Mouse (Mus musculus): ENCODE measurements around the gene Gm11084. TPM values are rescaled to one million over a fixed set of nuclear protein-coding genes. Genes with fewer than 3 reads are reported as not detected.
"Not testable (repeated sequence)": the region's sequence is repeated elsewhere in the genome, so short reads cannot be mapped to it uniquely, and the experiment has no call there.

The Gm11084 gene
- polyA plus RNA-seq (2015; fragmentation: Nextera tagmentation; extraction: Ambion mirVana), result not detected in 2 replicates

DNA sequence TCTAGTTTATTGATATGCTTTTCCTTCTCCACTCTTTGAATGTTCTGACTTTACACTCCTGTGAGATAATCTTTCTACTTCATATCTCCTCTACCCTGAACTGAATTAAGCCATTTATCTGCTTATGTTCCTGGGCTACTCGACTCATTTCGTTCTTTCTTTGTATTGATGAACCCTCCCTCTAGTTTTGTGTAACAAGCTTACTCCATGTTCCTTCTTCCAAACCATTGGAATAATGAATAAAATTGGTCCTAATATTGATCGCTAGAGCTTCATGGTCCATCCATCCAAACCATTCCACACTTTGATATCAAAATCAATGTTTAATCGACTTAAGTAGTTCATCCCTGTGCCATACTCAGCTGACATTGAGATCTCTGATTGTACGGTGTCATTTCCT is at the start of gene Gm11084:
Gene Gm11084 (minus strand): TSS at position 101 of the 400 bp plus-strand sequence.
- whole genome bisulfite sequencing, result 93% methylated on average over 5 of the region's 5 CpGs
- no peaks in the 10 kb centered on the region for H3K9me3 ChIP-seq (ENCODE audit: control insufficient read depth, low read length)
- no peak for ATAC-seq

DNA sequence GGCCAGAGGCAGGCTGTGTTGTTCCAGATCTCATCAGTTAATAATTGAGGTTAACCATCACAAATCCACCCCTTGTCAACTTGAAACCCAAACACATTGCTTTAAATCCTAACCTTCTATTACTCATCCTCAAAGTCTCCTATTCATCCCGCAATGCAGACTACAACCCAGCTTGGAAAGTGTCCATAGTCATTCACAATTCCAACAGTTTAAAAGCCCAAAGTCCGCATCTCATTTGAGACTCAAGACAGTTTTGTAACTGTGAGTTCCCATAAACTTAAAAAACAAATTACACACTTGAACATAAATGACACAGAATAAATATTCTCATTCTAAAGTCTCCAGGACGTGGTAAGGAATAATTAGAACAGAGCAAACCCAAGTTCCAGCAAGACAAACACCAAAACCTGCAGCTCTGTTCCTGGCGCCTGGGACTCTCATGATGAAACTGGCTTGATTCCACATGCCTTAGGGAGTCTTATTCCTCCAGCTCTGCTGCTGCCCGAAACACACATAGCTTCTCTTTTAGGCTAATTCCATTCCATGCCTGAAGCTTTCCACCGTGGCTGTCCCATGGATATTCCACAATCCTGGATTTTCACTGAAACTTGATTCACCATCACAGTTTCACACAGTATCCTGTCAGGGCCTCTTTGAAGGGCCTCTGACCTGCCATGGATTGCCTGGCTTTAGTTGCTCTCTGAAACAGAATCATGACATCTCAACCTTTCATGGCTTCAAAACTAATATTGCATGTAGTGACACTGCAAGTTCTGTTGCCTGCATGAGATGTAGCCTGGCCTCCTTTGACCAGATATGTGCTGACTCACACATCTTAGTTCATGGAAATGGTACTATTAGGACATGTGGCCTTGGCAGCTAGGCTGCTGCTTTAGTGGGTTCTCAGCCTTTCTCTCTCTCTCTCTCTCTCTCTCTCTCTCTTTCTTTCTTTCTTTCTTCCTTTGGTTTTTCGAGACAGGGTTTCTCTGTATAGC is 44.8 kb upstream of the Gm11084 start:
- Histone ChIP-seq H3K4me1 (replicated peaks; ENCODE audit: control insufficient read depth, insufficient read depth, low read length) (0 out of 2 replicates have a peak, but pooled peaks cover 2% of the 10 kb centered on the region), H3K4me2 (ENCODE audit: low read length) (no peak overlapping the region), H3K36me3 (ENCODE audit: control insufficient read depth, insufficient read depth) (no peaks in the 10 kb centered on the region), H3K27me3 (replicated peaks; ENCODE audit: control insufficient read depth, insufficient read depth, low read length) (no peaks in the 10 kb centered on the region), H3K27ac (ENCODE audit: low read length) (no peak overlapping the region), H3K4me3 (replicated peaks; ENCODE audit: low read length) (no peak overlapping the region), H3K9me3 (ENCODE audit: control insufficient read depth, low read length) (no peaks in the 10 kb centered on the region), H3K9ac (replicated peaks; ENCODE audit: low read depth, low read length) (no peak overlapping the region)
- no peak for ATAC-seq
- 70% methylated on average over 7 of the region's 7 CpGs for WGBS

More for the DNA sequence above, at the start of gene Gm11084:
- Histone ChIP-seq H3K4me2 (ENCODE audit: low read length) (no peak within 1 kb of the TSS), H3K9ac (replicated peaks; ENCODE audit: low read depth, low read length) (no peak within 1 kb of the TSS), H3K4me1 (replicated peaks; ENCODE audit: control insufficient read depth, insufficient read depth, low read length) (peaks cover 3% of the 10 kb centered on the region), H3K4me3 (replicated peaks; ENCODE audit: low read length) (no peak within 1 kb of the TSS), H3K27me3 (replicated peaks; ENCODE audit: control insufficient read depth, insufficient read depth, low read length) (no peaks in the 10 kb centered on the region), H3K27ac (ENCODE audit: low read length) (no peak within 1 kb of the TSS), H3K36me3 (ENCODE audit: control insufficient read depth, insufficient read depth) (peaks cover 2% of the 10 kb centered on the region; the same call in 1 of the 2 replicates)

DNA sequence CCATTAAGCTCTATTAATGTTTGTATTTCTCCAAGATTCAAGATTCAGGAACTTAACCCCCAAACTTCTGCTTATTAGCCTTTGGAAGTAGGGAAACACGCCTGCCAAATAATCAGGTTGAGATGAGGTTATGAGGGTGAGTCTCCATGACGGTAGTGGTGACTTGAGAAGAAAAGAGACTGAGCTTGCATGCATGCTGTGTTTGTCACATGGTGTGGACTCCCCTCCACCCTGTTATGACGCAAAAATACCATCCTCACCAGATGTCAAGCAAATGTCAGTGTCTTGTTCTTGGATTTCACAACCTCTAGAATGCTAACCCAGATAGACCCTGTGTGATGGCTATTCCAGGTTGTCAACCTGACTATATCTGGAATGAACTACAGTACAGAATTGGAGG is 43.3 kb upstream of the Gm11084 start:
- no peaks in the 10 kb centered on the region for H3K9me3 ChIP-seq (ENCODE audit: control insufficient read depth, low read length)
- no peak overlapping the region for H3K4me3 ChIP-seq (replicated peaks; ENCODE audit: low read length)
- H3K36me3 ChIP-seq (ENCODE audit: control insufficient read depth, insufficient read depth), result no peaks in the 10 kb centered on the region
- 0 out of 2 replicates have a peak, but pooled peaks cover 2% of the 10 kb centered on the region for H3K4me1 ChIP-seq (replicated peaks; ENCODE audit: control insufficient read depth, insufficient read depth, low read length)
- H3K27ac ChIP-seq (ENCODE audit: low read length), result no peak overlapping the region
- 93% methylated on average over 3 of the region's 3 CpGs for WGBS
- ATAC-seq, result no peak
- no peaks in the 10 kb centered on the region for H3K27me3 ChIP-seq (replicated peaks; ENCODE audit: control insufficient read depth, insufficient read depth, low read length)
- H3K4me2 ChIP-seq (ENCODE audit: low read length), result no peak overlapping the region
- H3K9ac ChIP-seq (replicated peaks; ENCODE audit: low read depth, low read length), result no peak overlapping the region

DNA sequence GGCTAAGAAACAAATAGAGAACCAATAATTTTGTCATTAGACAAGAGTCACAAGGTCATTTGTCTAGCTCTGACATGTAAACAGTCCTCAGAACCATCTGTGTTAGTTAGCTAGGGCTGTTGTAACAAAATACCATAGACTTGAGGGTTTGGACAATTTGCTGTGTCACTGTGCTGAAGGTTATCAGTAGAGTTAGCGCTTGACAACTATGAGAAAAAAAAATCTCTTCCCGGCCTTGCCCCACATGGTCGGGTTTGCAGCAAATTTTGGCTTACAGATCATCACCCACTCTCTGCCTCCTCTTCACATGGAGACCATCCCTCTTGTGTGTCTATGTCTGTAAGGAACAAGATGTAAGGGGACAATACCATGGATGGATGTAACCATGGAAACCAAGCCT is 41.5 kb upstream of the Gm11084 start:
- ATAC-seq, result no peak
- Histone ChIP-seq H3K9me3 (ENCODE audit: control insufficient read depth, low read length) (no peaks in the 10 kb centered on the region), H3K27ac (ENCODE audit: low read length) (no peak overlapping the region), H3K36me3 (ENCODE audit: control insufficient read depth, insufficient read depth) (no peaks in the 10 kb centered on the region), H3K4me1 (replicated peaks; ENCODE audit: control insufficient read depth, insufficient read depth, low read length) (0 out of 2 replicates have a peak, but pooled peaks cover 2% of the 10 kb centered on the region), H3K27me3 (replicated peaks; ENCODE audit: control insufficient read depth, insufficient read depth, low read length) (no peaks in the 10 kb centered on the region), H3K9ac (replicated peaks; ENCODE audit: low read depth, low read length) (no peak overlapping the region), H3K4me3 (replicated peaks; ENCODE audit: low read length) (no peak overlapping the region), H3K4me2 (ENCODE audit: low read length) (no peak overlapping the region)
- 93% methylated on average over 3 of the region's 3 CpGs for WGBS

DNA sequence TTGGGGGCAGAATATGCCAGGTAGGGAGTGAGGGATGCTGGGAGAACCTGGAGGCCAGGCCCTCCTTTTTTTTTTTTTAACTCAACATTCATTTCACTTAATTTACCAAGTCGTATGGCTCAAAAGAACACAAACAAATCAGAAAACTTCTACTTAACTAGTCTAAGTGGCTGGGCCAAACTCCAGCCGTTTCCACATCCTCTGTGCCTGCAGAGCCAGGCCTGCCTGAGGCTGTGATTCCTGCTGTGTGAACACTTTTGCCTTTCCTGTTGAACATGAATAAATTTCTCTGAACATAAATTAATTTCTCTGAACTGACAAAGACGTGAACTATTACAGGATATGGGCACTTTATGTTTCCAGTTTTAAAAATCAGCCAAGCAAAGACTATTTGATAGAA is 40.6 kb upstream of the Gm11084 start:
- Histone ChIP-seq H3K4me1 (replicated peaks; ENCODE audit: control insufficient read depth, insufficient read depth, low read length) (0 out of 2 replicates have a peak, but pooled peaks cover 2% of the 10 kb centered on the region), H3K27ac (ENCODE audit: low read length) (no peak overlapping the region), H3K9me3 (ENCODE audit: control insufficient read depth, low read length) (no peaks in the 10 kb centered on the region), H3K9ac (replicated peaks; ENCODE audit: low read depth, low read length) (no peak overlapping the region), H3K4me2 (ENCODE audit: low read length) (no peak overlapping the region), H3K27me3 (replicated peaks; ENCODE audit: control insufficient read depth, insufficient read depth, low read length) (no peaks in the 10 kb centered on the region), H3K4me3 (replicated peaks; ENCODE audit: low read length) (no peak overlapping the region), H3K36me3 (ENCODE audit: control insufficient read depth, insufficient read depth) (no peaks in the 10 kb centered on the region)
- ATAC-seq, result no peak
- 50% methylated on average over 3 of the region's 3 CpGs for WGBS

DNA sequence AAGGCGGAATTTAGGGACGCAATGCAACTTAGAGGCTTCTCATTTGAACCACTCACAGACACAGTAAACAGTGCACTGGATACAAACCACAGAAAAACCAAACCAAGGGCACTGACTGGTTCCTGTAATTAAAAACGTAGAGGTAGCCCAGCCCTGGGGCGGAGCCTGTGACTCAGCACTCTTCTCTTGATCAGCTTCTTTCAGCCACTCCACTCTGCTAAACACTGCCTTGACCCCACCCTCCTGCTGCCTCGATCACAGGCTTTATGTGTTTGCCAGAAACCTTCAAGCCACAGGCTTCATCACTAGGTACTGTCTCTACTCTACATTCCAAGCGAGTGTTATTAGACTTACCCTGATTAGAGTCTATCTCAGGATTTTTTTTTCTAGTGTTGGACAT is 37.3 kb upstream of the Gm11084 start:
- H3K4me3 ChIP-seq (replicated peaks; ENCODE audit: low read length), result no peak overlapping the region
- H3K9ac ChIP-seq (replicated peaks; ENCODE audit: low read depth, low read length), result no peak overlapping the region
- no peak overlapping the region for H3K4me2 ChIP-seq (ENCODE audit: low read length)
- WGBS, result 43% methylated on average over 6 of the region's 6 CpGs
- H3K27ac ChIP-seq (ENCODE audit: low read length), result no peak overlapping the region
- no peaks in the 10 kb centered on the region for H3K27me3 ChIP-seq (replicated peaks; ENCODE audit: control insufficient read depth, insufficient read depth, low read length)
- H3K9me3 ChIP-seq (ENCODE audit: control insufficient read depth, low read length), result no peaks in the 10 kb centered on the region
- H3K36me3 ChIP-seq (ENCODE audit: control insufficient read depth, insufficient read depth), result no peaks in the 10 kb centered on the region
- ATAC-seq, result no peak
- H3K4me1 ChIP-seq (replicated peaks; ENCODE audit: control insufficient read depth, insufficient read depth, low read length), result peaks cover 6% of the 10 kb centered on the region

DNA sequence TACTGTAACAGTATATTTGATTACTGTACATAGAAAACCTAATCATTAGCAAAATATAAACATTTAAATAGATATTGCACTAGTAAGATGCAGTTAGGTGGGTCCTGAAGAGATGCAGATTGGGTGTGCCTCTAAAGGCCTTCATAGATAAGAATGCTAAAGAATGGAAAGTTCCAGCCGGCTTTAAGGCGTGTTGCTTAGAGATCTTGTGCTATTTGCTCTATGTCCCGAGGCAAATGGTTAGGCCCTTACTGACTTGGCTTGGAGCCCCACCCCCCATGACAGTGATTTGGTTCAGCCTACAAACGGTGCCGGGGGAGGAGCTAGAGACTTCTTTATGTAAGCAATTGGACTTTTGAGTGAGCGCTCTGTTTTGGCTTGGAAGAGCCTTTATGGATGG is 34.5 kb upstream of the Gm11084 start:
- WGBS, result 85% methylated on average over 6 of the region's 6 CpGs
- H3K4me3 ChIP-seq (replicated peaks; ENCODE audit: low read length), result no peak overlapping the region
- H3K4me2 ChIP-seq (ENCODE audit: low read length), result no peak overlapping the region
- H3K36me3 ChIP-seq (ENCODE audit: control insufficient read depth, insufficient read depth), result no peaks in the 10 kb centered on the region
- H3K27me3 ChIP-seq (replicated peaks; ENCODE audit: control insufficient read depth, insufficient read depth, low read length), result no peaks in the 10 kb centered on the region
- no peaks in the 10 kb centered on the region for H3K9me3 ChIP-seq (ENCODE audit: control insufficient read depth, low read length)
- no peak for ATAC-seq
- H3K4me1 ChIP-seq (replicated peaks; ENCODE audit: control insufficient read depth, insufficient read depth, low read length), result peaks cover 6% of the 10 kb centered on the region
- no peak overlapping the region for H3K27ac ChIP-seq (ENCODE audit: low read length)
- no peak overlapping the region for H3K9ac ChIP-seq (replicated peaks; ENCODE audit: low read depth, low read length)

DNA sequence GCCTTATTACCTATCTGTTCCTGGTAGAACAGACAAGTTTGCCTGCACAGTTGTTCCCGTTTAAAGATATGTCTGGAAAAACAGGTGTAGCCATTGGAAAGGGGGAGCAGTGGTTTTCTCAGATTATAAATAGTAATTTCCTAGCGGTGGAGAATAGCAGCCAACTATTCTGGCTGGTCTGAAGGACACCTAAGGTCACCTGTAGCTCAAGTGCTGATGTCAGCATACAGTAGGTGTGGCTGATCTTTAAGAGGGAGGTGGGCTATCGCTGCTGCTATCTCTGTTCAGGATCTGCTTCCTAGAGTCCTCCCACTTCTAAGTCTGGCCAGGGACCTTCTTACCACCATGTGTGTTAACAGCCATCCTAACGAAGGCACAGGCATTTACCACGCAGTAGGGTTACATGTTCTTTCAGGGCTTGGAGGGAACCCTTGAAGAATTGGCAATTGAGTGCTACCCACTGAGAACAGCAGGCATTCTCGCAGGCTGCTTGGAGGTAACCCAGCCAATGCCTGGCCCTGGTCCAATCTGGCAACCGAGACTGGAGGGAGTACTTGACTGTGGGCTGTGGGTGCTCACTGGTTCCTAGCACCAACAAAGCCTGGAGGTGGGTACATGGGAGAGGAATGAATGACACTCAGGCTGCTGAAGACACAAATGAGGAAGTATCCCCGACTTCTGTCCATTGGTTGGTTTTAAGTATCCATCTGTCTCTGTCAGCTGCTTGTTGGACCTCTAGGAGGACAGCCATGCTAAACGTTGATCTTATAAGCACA is 33.0 kb upstream of the Gm11084 start:
- Histone ChIP-seq H3K36me3 (ENCODE audit: control insufficient read depth, insufficient read depth) (no peaks in the 10 kb centered on the region), H3K9ac (replicated peaks; ENCODE audit: low read depth, low read length) (no peak overlapping the region), H3K27ac (ENCODE audit: low read length) (peak overlapping the region; percentile 35; the same call in 1 of the 2 replicates), H3K4me3 (replicated peaks; ENCODE audit: low read length) (no peak overlapping the region), H3K4me1 (replicated peaks; ENCODE audit: control insufficient read depth, insufficient read depth, low read length) (peaks cover 6% of the 10 kb centered on the region), H3K27me3 (replicated peaks; ENCODE audit: control insufficient read depth, insufficient read depth, low read length) (no peaks in the 10 kb centered on the region), H3K9me3 (ENCODE audit: control insufficient read depth, low read length) (no peaks in the 10 kb centered on the region), H3K4me2 (ENCODE audit: low read length) (no peak overlapping the region)
- 49% methylated on average over 9 of the region's 9 CpGs for WGBS
- ATAC-seq, result peak; percentile 85

DNA sequence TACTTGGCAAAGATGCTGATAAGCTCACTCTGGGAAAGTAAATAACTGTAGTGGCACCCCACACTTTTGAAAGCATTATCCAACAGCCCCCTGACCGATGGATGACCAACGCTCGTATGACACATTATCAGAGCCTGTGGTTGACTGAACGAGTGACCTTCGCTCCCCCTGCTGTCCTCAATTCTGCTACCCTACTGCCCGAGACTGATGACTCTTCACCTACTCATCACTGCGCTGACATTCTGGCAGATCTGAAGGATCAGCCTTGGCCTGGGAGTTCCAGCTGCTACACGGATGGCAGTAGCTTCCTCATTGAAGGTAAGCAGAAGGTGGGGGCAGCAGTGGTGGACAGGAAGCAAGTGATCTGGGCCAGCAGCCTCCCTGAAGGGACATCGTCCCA is 27.5 kb upstream of the Gm11084 start:
- not testable (repeated sequence) for H3K27me3 ChIP-seq (replicated peaks; ENCODE audit: control insufficient read depth, insufficient read depth, low read length); ATAC-seq; H3K4me3 ChIP-seq (replicated peaks; ENCODE audit: low read length); H3K36me3 ChIP-seq (ENCODE audit: control insufficient read depth, insufficient read depth); H3K4me2 ChIP-seq (ENCODE audit: low read length); H3K27ac ChIP-seq (ENCODE audit: low read length); H3K9ac ChIP-seq (replicated peaks; ENCODE audit: low read depth, low read length); H3K9me3 ChIP-seq (ENCODE audit: control insufficient read depth, low read length); H3K4me1 ChIP-seq (replicated peaks; ENCODE audit: control insufficient read depth, insufficient read depth, low read length)
- WGBS, result 94% methylated on average over 9 of the region's 9 CpGs
